Mouse (Mus musculus): ENCODE results near the gene Gm10715.
"Not testable (repeated sequence)": the region's sequence is repeated elsewhere in the genome, so short reads cannot be mapped to it uniquely, and the experiment has no call there.

Gene Gm10715

DNA sequence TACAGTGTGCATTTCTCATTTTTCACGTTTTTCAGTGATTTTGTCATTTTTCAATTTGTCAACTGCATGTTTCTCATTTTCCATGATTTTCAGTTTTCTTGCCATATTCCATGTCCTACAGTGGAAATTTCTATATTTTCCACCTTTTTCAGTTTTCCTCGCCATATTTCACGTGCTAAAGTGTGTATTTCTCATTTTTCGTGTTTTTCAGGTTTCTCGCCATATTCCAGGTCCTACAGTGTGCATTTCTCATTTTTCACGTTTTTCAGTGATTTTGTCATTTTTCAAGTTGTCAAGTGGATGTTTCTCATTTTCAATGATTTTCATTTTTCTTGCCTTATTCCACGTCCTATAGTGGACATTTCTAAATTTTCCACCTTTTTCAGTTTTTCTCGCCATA, at the start of gene Gm10715:
Gm10715 (plus strand) TSS at position 301 of the 400 bp plus-strand sequence.
- DNase-seq = not testable (repeated sequence)

- not testable (repeated sequence) for DNase-seq
Observed at GRCm38 (mm10) chr9:3000445-3000972, 36.2 kb upstream of the Gm10715 start, which contains the start of gene Gm10722. Gene Gm10722, plus strand, starts transcription at chr9:3000922.

DNA sequence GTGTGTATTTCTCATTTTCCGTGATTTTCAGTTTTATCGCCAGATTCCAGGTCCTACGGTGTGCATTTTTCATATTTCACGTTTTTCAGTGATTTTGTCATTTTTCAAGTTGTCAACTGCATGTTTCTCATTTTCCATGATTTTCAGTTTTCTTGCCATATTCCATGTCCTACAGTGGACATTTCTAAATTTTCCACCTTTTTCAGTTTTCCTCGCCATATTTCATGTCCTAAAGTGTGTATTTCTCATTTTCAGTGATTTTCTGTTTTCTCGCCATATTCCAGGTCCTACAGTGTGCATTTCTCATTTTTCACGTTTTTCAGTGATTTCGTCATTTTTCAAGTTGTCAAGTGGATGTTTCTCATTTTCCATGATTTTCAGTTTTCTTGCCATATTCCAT, 35.7 kb upstream of the Gm10715 start:
- not testable (repeated sequence) for DNase-seq

GRCm38 (mm10) chr9:3001948-3002659, 34.6 kb upstream of the Gm10715 start:
- peak; percentile 3 to 77 for DNase-seq

DNA sequence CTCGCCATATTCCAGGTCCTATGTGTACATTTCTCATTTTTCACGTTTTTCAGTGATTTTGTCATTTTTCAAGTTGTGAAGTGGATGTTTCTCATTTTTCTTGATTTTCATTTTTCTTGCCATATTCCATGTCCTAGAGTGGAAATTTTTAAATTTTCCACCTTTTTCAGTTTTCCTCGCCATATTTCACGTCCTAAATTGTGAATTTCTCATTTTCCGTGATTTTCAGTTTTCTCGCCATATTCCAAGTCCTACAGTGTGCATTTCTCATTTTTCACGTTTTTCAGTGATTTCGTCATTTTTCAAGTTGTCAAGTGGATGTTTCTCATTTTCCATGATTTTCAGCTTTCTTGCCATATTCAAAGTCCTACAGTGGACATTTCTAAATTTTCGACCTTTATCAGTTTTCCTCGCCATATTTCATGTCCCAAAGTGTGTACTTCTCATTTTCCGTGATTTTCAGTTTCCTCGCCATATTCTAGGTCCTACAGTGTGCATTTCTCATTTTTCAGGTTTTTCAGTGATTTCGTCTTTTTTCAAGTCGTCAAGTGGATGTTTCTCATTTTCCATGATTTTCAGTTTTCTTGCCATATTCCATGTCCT, 33.8 kb upstream of the Gm10715 start, which contains the start of gene Gm11168:
Gm11168 (plus strand) TSS at position 553 of the 603 bp plus-strand sequence.
- DNase-seq = not testable (repeated sequence)

GRCm38 (mm10) chr9:3006179-3006578, 30.5 kb upstream of the Gm10715 start:
- DNase-seq = not testable (repeated sequence)

DNA sequence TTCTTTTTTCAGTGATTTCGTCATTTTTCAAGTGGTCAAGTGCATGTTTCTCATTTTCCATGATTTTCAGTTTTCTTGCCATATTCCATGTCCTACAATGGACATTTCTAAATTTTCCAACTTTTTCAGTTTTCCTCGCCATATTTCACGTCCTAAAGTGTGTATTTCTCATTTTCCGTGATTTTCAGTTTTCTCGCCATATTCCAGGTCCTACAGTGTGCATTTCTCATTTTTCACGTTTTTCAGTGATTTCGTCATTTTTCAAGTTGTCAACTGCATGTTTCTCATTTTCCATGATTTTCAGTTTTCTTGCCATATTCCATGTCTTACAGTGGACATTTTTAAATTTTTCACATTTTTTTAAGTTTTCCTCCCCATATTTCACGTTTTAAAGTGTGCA, 30.0 kb upstream of the Gm10715 start:
- peak; percentile 19 to 81 for DNase-seq

DNA sequence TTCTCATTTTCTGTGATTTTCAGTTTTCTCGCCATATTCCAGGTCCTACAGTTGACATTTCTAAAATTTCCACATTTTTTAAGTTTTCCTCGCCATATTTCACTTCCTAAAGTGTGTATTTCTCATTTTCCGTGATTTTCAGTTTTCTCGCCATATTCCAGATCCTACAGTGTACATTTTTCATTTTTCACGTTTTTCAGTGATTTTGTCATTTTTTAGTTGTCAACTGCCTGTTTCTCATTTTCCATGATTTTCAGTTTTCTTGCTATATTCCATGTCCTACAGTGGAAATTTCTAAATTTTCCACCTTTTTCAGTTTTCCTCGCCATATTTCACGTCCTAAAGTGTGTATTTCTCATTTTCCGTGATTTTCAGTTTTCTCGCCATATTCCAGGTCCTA, 29.4 kb upstream of the Gm10715 start:
- not testable (repeated sequence) for DNase-seq

GRCm38 (mm10) chr9:3009331-3009730, 27.3 kb upstream of the Gm10715 start:
- not testable (repeated sequence) for DNase-seq

GRCm38 (mm10) chr9:3012054-3012621, 24.5 kb upstream of the Gm10715 start:
- DNase-seq = not testable (repeated sequence)

GRCm38 (mm10) chr9:3012733-3013279, 23.9 kb upstream of the Gm10715 start, which contains the start of gene Gm10721:
Gene Gm10721, plus strand, starts transcription at chr9:3013140.
- not testable (repeated sequence) for DNase-seq

GRCm38 (mm10) chr9:3015354-3015753, 21.3 kb upstream of the Gm10715 start, which contains the start of gene Gm10720:
Gene Gm10720, plus strand, starts transcription at chr9:3015654.
- not testable (repeated sequence) for DNase-seq

GRCm38 (mm10) chr9:3015896-3016295, 20.8 kb upstream of the Gm10715 start:
- DNase-seq = not testable (repeated sequence)

GRCm38 (mm10) chr9:3017108-3017507, 19.6 kb upstream of the Gm10715 start, which contains the start of gene Gm10719:
Gene Gm10719, plus strand, starts transcription at chr9:3017408.
- DNase-seq = not testable (repeated sequence)

DNA sequence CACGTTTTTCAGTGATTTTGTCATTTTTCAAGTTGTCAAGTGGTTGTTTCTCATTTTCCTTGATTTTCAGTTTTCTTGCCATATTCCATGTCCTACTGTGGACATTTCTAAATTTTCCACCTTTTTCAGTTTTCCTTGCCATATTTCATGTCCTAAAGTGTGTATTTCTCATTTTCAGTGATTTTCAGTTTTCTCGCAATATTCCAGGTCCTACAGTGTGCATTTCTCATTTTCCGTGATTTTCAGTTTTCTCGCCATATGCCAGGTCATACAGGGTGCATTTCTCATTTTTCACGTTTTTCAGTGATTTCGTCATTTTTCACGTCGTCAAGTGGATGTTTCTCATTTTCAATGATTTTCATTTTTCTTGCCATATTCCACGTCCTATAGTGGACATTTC, 17.7 kb upstream of the Gm10715 start:
- DNase-seq = peak in 1 of 2 experiments; percentile 14

DNA sequence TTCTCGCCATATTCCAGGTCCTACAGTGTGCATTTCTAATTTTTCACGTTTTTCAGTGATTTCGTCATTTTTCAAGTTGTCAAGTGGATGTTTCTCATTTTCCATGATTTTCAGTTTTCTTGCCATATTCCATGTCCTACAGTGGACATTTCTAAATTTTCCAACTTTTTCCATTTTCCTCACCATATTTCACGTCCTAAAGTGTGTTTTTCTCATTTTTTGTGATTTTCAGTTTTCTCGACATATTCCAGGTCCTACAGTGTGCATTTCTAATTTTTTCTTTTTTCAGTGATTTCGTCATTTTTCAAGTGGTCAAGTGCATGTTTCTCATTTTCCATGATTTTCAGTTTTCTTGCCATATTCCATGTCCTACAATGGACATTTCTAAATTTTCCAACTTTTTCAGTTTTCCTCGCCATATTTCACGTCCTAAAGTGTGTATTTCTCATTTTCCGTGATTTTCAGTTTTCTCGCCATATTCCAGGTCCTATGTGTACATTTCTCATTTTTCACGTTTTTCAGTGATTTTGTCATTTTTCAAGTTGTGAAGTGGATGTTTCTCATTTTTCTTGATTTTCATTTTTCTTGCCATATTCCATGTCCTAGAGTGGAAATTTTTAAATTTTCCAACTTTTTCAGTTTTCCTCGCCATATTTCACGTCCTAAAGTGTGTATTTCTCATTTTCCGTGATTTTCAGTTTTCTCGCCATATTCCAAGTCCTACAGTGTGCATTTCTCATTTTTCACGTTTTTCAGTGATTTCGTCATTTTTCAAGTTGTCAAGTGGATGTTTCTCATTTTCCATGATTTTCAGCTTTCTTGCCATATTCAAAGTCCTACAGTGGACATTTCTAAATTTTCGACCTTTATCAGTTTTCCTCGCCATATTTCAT, 16.6 kb upstream of the Gm10715 start:
- peak in 1 of 2 experiments; percentile 14 for DNase-seq

DNA sequence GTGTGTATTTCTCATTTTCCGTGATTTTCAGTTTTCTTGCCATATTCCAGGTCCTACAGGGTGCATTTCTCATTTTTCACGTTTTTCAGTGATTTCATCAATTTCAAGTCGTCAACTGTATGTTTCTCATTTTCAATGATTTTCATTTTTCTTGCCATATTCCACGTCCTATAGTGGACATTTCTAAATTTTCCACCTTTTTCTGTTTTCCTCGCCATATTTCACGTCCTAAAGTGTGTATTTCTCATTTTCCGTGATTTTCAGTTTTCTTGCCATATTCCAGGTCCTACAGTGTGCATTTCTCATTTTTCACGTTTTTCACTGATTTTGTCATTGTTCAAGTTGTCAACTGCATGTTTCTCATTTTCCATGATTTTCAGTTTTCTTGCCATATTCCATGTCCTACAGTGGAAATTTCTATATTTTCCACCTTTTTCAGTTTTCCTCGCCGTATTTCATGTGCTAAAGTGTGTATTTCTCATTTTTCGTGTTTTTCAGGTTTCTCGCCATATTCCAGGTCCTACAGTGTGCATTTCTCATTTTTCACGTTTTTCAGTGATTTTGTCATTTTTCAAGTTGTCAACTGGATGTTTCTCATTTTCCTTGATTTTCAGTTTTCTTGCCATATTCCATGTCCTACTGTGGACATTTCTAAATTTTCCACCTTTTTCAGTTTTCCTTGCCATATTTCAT, 14.2 kb upstream of the Gm10715 start:
- DNase-seq = peak in 1 of 2 experiments; percentile 29

DNA sequence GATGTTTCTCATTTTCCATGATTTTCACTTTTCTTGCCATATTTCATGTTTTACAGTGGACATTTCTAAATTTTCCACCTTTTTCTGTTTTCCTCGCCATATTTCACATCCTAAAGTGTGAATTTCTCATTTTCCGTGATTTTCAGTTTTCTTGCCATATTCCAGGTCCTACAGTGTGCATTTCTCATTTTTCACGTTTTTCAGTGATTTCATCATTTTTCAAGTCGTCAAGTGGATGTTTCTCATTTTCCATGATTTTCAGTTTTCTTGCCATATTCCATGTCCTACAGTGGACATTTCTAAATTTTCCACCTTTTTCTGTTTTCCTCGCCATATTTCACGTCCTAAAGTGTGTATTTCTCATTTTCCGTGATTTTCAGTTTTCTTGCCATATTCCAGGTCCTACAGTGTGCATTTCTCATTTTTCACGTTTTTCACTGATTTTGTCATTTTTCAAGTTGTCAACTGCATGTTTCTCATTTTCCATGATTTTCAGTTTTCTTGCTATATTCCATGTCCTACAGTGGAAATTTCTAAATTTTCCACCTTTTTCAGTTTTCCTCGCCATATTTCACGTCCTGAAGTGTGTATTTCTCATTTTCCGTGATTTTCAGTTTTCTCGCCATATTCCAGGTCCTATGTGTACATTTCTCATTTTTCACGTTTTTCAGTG, 13.2 kb upstream of the Gm10715 start, which contains the start of gene Gm10718:
Gm10718 (plus strand) TSS at position 236 of the 673 bp plus-strand sequence.
- DNase-seq = not testable (repeated sequence)

DNA sequence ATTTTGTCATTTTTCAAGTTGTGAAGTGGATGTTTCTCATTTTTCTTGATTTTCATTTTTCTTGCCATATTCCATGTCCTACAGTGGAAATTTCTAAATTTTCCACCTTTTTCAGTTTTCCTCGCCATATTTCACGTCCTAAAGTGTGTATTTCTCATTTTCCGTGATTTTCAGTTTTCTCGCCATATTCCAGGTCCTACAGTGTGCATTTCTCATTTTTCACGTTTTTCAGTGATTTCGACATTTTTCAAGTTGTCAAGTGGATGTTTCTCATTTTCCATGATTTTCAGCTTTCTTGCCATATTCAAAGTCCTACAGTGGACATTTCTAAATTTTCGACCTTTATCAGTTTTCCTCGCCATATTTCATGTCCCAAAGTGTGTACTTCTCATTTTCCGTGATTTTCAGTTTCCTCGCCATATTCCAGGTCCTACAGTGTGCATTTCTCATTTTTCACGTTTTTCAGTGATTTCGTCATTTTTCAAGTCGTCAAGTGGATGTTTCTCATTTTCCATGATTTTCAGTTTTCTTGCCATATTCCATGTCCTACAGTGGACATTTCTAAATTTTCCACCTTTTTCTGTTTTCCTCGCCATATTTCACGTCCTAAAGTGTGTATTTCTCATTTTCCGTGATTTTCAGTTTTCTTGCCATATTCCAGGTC, 12.6 kb upstream of the Gm10715 start:
- DNase-seq = peak; percentile 3 to 74

Data from thymus, adult 18-20 months (tissue).